Mouse (Mus musculus): ENCODE results near the gene Xylt1. TPM values are rescaled to one million over a fixed set of nuclear protein-coding genes. Genes with fewer than 3 reads are reported as not detected.

Gene Xylt1
- polyA plus RNA-seq, 1 experiment from 2014 or later = 0.73 TPM

DNA sequence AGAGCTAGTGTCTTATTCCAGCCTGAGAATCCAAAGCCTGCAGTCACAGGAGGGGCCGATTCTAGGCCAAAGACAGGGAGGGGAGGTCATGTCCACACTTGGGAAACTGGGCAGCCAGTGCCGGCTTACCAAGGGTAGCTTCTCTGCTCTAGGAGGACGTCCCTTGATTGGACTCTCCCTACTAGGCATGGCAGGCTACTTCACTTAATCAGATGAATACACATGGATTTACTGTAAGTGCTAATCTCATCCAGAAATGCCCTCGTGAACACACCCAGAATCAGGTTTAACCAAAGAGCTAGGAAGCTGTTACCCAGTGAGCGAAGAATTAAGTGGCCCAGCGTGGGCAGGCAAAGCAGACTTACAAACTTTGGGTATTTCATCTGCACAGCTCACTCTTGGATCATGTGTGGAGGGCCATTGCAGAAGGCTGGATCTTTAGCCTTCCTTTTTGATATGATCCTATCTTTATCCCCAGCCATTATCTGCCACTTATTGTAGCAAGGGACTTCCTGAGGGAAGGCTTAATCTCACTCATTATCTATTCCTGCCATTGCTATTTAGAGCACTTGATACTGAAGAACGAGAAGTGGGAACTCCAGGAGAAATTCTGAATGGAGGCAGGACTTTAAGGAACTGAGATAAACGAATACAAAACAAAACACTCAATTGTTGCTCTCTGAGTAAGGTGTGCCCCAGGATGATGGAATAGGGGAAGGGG, 28.6 kb downstream of the Xylt1 start:
- no peak for ATAC-seq (replicated peaks; ENCODE audit: low FRiP score)
- no peak overlapping the region for H3K4me2 ChIP-seq
- H3K4me1 ChIP-seq (replicated peaks; ENCODE audit: control insufficient read depth, insufficient read depth, low read length) = peaks cover 15% of the 10 kb centered on the region
- H3K9ac ChIP-seq (ENCODE audit: low read depth, low read length) = no peak overlapping the region
- no peaks in the 10 kb centered on the region for H3K27me3 ChIP-seq (replicated peaks; ENCODE audit: control insufficient read depth, insufficient read depth, low read length)
- no peak overlapping the region for H3K4me3 ChIP-seq (ENCODE audit: low read depth, low read length)
- H3K36me3 ChIP-seq (ENCODE audit: control insufficient read depth, insufficient read depth, low read length) = no peaks in the 10 kb centered on the region
- 60% methylated on average over 8 of the region's 8 CpGs for WGBS
- no peak for DNase-seq (ENCODE audit: low spot score)
- H3K9me3 ChIP-seq (ENCODE audit: control insufficient read depth, low read length) = no peaks in the 10 kb centered on the region
- no peak overlapping the region for H3K27ac ChIP-seq (ENCODE audit: low read depth, low read length)

DNA sequence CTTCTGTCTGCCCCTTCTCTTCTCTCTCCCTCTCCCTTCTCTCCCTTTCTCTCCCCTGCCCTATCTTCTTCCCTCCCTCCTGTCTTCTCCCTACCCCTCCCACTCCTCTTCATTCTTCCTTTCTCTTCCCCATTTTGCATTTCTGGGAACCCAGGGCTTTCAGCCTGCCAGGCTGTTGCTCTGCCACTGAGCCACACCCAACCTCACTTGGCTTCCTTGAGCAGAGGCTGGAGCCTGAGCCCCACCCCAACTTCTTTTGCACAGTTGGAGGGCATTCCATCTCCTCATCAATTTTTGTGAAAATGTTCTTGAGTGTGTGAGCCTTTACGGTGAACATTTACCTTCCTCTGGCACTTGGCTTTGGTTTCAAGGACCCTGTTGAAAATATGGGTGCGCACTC, 31.1 kb downstream of the Xylt1 start:
- no peak for DNase-seq (ENCODE audit: low spot score)
- 89% methylated on average over 2 of the region's 2 CpGs for WGBS
- Histone ChIP-seq H3K27me3 (replicated peaks; ENCODE audit: control insufficient read depth, insufficient read depth, low read length) (no peaks in the 10 kb centered on the region), H3K36me3 (ENCODE audit: control insufficient read depth, insufficient read depth, low read length) (no peaks in the 10 kb centered on the region), H3K27ac (ENCODE audit: low read depth, low read length) (no peak overlapping the region), H3K9me3 (ENCODE audit: control insufficient read depth, low read length) (no peaks in the 10 kb centered on the region), H3K4me3 (ENCODE audit: low read depth, low read length) (no peak overlapping the region), H3K4me2 (no peak overlapping the region), H3K9ac (ENCODE audit: low read depth, low read length) (no peak overlapping the region), H3K4me1 (replicated peaks; ENCODE audit: control insufficient read depth, insufficient read depth, low read length) (peaks cover 8% of the 10 kb centered on the region)
- ATAC-seq (replicated peaks; ENCODE audit: low FRiP score) = no peak

DNA sequence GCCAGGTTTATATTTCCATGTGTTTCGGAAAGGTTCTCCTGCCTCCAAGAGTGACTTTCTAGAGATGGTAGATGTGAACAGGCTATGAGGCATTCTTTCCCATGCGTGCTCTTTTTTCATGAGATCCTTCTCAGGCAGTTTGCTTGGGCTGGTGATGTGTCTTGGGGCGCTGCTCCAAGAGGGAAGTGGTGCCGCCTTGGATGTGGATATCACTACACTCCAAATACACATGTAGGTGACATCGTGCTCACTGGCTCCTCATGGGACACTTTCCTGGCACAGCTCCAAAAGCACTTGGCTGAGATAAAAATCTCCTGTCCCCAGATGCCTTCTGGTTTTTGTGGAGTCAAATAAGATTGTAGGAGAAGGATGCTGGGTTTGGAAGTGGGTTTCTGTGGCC, 31.6 kb downstream of the Xylt1 start:
- Histone ChIP-seq H3K9me3 (ENCODE audit: control insufficient read depth, low read length) (no peaks in the 10 kb centered on the region), H3K4me1 (replicated peaks; ENCODE audit: control insufficient read depth, insufficient read depth, low read length) (peaks cover 6% of the 10 kb centered on the region), H3K36me3 (ENCODE audit: control insufficient read depth, insufficient read depth, low read length) (no peaks in the 10 kb centered on the region), H3K9ac (ENCODE audit: low read depth, low read length) (no peak overlapping the region), H3K4me3 (ENCODE audit: low read depth, low read length) (no peak overlapping the region), H3K4me2 (no peak overlapping the region), H3K27ac (ENCODE audit: low read depth, low read length) (no peak overlapping the region), H3K27me3 (replicated peaks; ENCODE audit: control insufficient read depth, insufficient read depth, low read length) (no peaks in the 10 kb centered on the region)
- WGBS = 78% methylated on average over 5 of the region's 5 CpGs
- DNase-seq (ENCODE audit: low spot score) (no peak), ATAC-seq (replicated peaks; ENCODE audit: low FRiP score) (no peak)

DNA sequence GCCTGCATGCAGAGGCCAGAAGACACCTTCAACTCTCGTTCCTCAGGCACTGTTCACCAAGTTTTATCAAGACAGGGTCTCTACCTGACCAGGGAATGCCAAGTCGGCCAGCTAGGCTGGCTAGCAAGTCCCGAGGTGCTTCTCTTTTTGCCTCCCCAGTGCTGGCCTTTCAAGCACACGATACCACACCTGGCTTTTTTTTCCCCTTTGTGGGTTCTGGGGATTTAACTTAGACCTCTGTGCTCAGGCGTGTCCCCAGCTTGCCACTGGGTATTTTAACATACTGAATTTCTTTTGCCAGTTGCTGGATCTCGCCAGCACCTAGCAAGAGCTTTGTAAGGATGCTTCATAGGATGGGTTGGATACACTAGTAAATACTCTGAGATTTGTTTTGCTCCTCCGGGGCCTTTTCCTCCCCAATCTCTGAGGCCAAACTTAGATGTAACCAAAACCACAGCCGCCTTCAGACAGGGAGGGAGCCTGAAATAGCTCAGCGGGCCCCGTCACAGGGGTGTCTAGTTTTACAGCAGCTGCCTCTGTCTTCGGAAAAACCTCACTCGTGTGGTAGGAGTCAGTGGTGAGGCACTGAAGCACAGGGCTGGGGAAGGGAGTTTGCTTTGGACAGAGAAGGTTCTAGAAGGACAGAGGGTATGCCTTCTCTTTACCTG, 33.7 kb downstream of the Xylt1 start:
- no peaks in the 10 kb centered on the region for H3K36me3 ChIP-seq (ENCODE audit: control insufficient read depth, insufficient read depth, low read length)
- WGBS = 61% methylated on average over 12 of the region's 12 CpGs
- H3K4me1 ChIP-seq (replicated peaks; ENCODE audit: control insufficient read depth, insufficient read depth, low read length) = no peaks in the 10 kb centered on the region; the same call in none of the 2 replicates
- ATAC-seq (replicated peaks; ENCODE audit: low FRiP score) (no peak), DNase-seq (ENCODE audit: low spot score) (no peak)
- H3K27me3 ChIP-seq (replicated peaks; ENCODE audit: control insufficient read depth, insufficient read depth, low read length) = no peaks in the 10 kb centered on the region
- H3K4me2 ChIP-seq = no peak overlapping the region
- H3K9me3 ChIP-seq (ENCODE audit: control insufficient read depth, low read length) = no peaks in the 10 kb centered on the region
- H3K27ac ChIP-seq (ENCODE audit: low read depth, low read length) = no peak overlapping the region
- H3K9ac ChIP-seq (ENCODE audit: low read depth, low read length) = no peak overlapping the region
- H3K4me3 ChIP-seq (ENCODE audit: low read depth, low read length) = no peak overlapping the region

DNA sequence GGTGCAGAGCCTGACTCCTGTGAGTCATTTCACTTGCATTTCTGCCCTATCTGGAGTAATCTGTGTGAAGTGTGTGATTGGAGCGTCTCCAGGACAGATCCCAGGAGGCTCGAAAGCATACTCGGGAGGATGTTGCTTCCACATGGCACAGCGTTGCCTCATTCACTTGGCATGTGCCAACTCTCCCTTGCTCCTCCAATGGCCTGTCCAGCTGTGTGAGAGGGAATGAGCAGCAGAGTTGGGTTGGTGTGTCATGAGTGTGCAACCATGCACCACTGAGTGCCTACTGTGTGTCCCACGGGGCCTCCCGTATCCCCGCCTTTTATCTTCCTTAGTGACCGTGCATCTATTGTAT, 34.2 kb downstream of the Xylt1 start:
- ATAC-seq (replicated peaks; ENCODE audit: low FRiP score) = no peak
- Histone ChIP-seq H3K4me2 (no peak overlapping the region), H3K27me3 (replicated peaks; ENCODE audit: control insufficient read depth, insufficient read depth, low read length) (no peaks in the 10 kb centered on the region), H3K9me3 (ENCODE audit: control insufficient read depth, low read length) (no peaks in the 10 kb centered on the region), H3K36me3 (ENCODE audit: control insufficient read depth, insufficient read depth, low read length) (no peaks in the 10 kb centered on the region), H3K9ac (ENCODE audit: low read depth, low read length) (no peak overlapping the region), H3K4me3 (ENCODE audit: low read depth, low read length) (no peak overlapping the region), H3K27ac (ENCODE audit: low read depth, low read length) (no peak overlapping the region), H3K4me1 (replicated peaks; ENCODE audit: control insufficient read depth, insufficient read depth, low read length) (no peaks in the 10 kb centered on the region; the same call in 1 of the 2 replicates)
- 85% methylated on average over 8 of the region's 8 CpGs for WGBS
- no peak for DNase-seq (ENCODE audit: low spot score)

DNA sequence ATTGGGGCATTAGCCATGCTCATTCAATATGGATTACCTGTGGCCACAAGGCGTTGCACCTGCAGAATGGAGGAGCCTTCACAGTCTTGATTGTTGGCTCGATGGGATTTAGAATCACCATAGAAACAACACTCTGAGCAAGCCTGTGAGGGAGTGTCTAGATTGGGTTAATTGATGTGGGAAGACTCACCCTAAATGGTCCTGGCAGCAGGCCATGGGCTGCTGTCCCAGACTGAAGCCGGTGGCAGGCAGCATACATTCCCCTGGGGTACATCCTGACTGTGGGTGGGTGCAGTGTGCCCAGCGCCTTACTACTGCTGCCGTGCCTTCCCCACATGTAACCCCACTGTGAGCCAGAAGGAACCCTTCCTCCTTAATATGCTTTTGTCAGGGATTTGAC, 38.3 kb downstream of the Xylt1 start:
- Histone ChIP-seq H3K27ac (ENCODE audit: low read depth, low read length) (no peak overlapping the region), H3K27me3 (replicated peaks; ENCODE audit: control insufficient read depth, insufficient read depth, low read length) (no peaks in the 10 kb centered on the region), H3K4me3 (ENCODE audit: low read depth, low read length) (no peak overlapping the region), H3K4me1 (replicated peaks; ENCODE audit: control insufficient read depth, insufficient read depth, low read length) (no peaks in the 10 kb centered on the region), H3K4me2 (no peak overlapping the region), H3K9ac (ENCODE audit: low read depth, low read length) (no peak overlapping the region), H3K9me3 (ENCODE audit: control insufficient read depth, low read length) (no peaks in the 10 kb centered on the region), H3K36me3 (ENCODE audit: control insufficient read depth, insufficient read depth, low read length) (no peaks in the 10 kb centered on the region)
- DNase-seq (ENCODE audit: low spot score) = no peak
- 78% methylated on average over 5 of the region's 5 CpGs for WGBS
- no peak for ATAC-seq (replicated peaks; ENCODE audit: low FRiP score)

DNA sequence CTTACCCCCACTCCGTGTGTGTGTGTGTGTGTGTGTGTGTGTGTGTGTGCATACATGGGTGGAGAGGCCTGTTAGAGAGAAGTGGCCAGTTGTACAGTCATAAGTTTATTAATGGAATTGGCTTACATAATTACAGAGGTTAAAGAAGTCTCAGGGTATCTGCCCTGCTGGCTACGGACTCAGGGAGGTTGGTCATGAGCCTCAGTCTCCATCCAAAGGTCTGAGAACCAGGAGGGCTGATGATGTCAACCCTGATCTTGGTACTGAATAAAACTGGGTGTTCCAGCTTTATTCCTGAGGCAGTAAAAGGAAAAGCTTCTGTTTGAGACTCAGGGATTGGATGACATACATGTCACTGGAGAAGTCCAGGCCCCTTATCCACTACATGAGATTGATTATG, 39.1 kb downstream of the Xylt1 start:
- WGBS = 76% methylated on average over 2 of the region's 2 CpGs
- H3K9me3 ChIP-seq (ENCODE audit: control insufficient read depth, low read length) = no peaks in the 10 kb centered on the region
- no peak overlapping the region for H3K4me3 ChIP-seq (ENCODE audit: low read depth, low read length)
- H3K4me2 ChIP-seq = no peak overlapping the region
- H3K27ac ChIP-seq (ENCODE audit: low read depth, low read length) = no peak overlapping the region
- ATAC-seq (replicated peaks; ENCODE audit: low FRiP score) (no peak), DNase-seq (ENCODE audit: low spot score) (no peak)
- no peaks in the 10 kb centered on the region for H3K27me3 ChIP-seq (replicated peaks; ENCODE audit: control insufficient read depth, insufficient read depth, low read length)
- H3K4me1 ChIP-seq (replicated peaks; ENCODE audit: control insufficient read depth, insufficient read depth, low read length) = no peaks in the 10 kb centered on the region
- no peak overlapping the region for H3K9ac ChIP-seq (ENCODE audit: low read depth, low read length)
- no peaks in the 10 kb centered on the region for H3K36me3 ChIP-seq (ENCODE audit: control insufficient read depth, insufficient read depth, low read length)

DNA sequence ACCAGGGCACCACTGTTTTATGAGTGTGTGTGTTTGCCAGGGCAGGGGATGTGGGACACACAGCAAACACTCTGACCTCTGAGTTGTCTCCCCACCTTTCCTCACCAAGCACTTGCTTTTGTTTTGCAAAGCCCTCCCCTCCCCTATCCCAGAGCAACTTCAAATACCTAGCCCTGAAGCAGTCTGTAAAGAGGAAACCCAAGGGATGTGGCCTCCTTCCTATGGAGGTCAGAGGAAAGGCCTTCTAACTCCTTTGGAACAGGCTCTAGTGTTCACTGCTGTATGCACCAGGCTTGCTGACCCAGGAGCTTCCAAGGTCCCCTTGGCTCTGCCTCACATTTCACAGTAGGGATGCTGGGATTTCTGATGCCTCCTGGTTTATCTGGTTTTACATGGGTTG, 39.5 kb downstream of the Xylt1 start:
- no peak overlapping the region for H3K4me2 ChIP-seq
- no peak overlapping the region for H3K27ac ChIP-seq (ENCODE audit: low read depth, low read length)
- no peak for ATAC-seq (replicated peaks; ENCODE audit: low FRiP score)
- H3K4me1 ChIP-seq (replicated peaks; ENCODE audit: control insufficient read depth, insufficient read depth, low read length) = no peaks in the 10 kb centered on the region
- H3K9me3 ChIP-seq (ENCODE audit: control insufficient read depth, low read length) = no peaks in the 10 kb centered on the region
- no peak overlapping the region for H3K4me3 ChIP-seq (ENCODE audit: low read depth, low read length)
- H3K36me3 ChIP-seq (ENCODE audit: control insufficient read depth, insufficient read depth, low read length) = no peaks in the 10 kb centered on the region
- no peak overlapping the region for H3K9ac ChIP-seq (ENCODE audit: low read depth, low read length)
- no peaks in the 10 kb centered on the region for H3K27me3 ChIP-seq (replicated peaks; ENCODE audit: control insufficient read depth, insufficient read depth, low read length)
- DNase-seq (ENCODE audit: low spot score) = no peak

All from liver, embryonic 11.5 days (tissue).